Mouse (Mus musculus): ENCODE measurements around the gene Mapk8. TPM values are rescaled to one million over a fixed set of nuclear protein-coding genes. Genes with fewer than 3 reads are reported as not detected.

The Mapk8 gene
- total and polyA plus RNA-seq, 3 experiments: 6.9 to 42.2 (median 31.9) TPM

- no peak overlapping the region for H3K4me3 ChIP-seq (ENCODE audit: low read depth, low read length)
- ATAC-seq (ENCODE audit: extremely low read depth, insufficient number of reproducible peaks, low FRiP score, poor library complexity, severe bottlenecking): no peak
- H3K27me3 ChIP-seq (ENCODE audit: insufficient read depth, low read length): no peaks in the 10 kb centered on the region
- no peaks in the 10 kb centered on the region for H3K36me3 ChIP-seq (replicated peaks)
- no peaks in the 10 kb centered on the region for H3K4me1 ChIP-seq (ENCODE audit: insufficient read depth, low read depth, low read length)
- peaks cover 53% of the 10 kb centered on the region for H3K9me3 ChIP-seq (replicated peaks)
- DNase-seq (ENCODE audit: low spot score): no peak
- TF ChIP-seq TAL1 (conservative IDR thresholded peaks at IDR 0.05; ENCODE audit: low read depth, low read length) (no peak), CTCF (IDR thresholded peaks at IDR 0.05; ENCODE audit: low read depth, low read length) (no peak)
These were observed 98.8 kb downstream of the Mapk8 start for GRCm38 (mm10) chr14:33348146-33348545.

GRCm38 (mm10) chr14:33347738-33348137 is 99.2 kb downstream of the Mapk8 start:
- no peak overlapping the region for H3K4me3 ChIP-seq (ENCODE audit: low read depth, low read length)
- TF ChIP-seq POLR2AphosphoS5 (IDR thresholded peaks at IDR 0.05; ENCODE audit: insufficient replicate concordance, low read depth, low read length): no peak
- no peak for TF ChIP-seq GATA2 (IDR thresholded peaks at IDR 0.05; ENCODE audit: borderline replicate concordance, low read depth, low read length)
- no peak for TF ChIP-seq TAL1 (conservative IDR thresholded peaks at IDR 0.05; ENCODE audit: low read depth, low read length)
- no peak for TF ChIP-seq CTCF (IDR thresholded peaks at IDR 0.05; ENCODE audit: low read depth, low read length)
- TF ChIP-seq GATA1 (IDR thresholded peaks at IDR 0.05; ENCODE audit: borderline replicate concordance, low read length): no peak
- no peaks in the 10 kb centered on the region for H3K36me3 ChIP-seq (replicated peaks)
- peaks cover 55% of the 10 kb centered on the region for H3K9me3 ChIP-seq (replicated peaks)
- ATAC-seq (ENCODE audit: extremely low read depth, insufficient number of reproducible peaks, low FRiP score, poor library complexity, severe bottlenecking) (no peak), DNase-seq (ENCODE audit: low spot score) (no peak)
- H3K27me3 ChIP-seq (ENCODE audit: insufficient read depth, low read length): no peaks in the 10 kb centered on the region
- H3K4me1 ChIP-seq (ENCODE audit: insufficient read depth, low read depth, low read length): no peaks in the 10 kb centered on the region

DNA sequence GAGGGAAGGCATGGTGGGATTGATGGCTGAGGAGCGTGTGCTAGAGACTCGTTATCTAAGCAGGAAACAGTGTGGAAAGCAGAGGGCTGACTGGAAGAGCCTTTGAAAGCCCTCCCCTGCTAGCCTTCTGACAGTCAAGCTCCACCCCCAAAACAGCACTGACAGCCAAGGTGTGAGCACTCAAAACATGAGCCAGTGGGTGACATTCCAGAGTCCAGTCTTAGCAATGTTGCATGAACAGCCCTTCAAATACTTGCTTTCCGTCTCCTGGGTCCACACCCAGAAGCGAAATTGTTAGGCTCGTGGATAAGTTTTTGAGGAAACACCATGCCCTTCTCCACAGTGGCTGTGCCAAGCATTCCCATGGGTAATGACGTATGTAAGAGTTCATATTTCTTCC is 100.4 kb downstream of the Mapk8 start:
- TF ChIP-seq TAL1 (conservative IDR thresholded peaks at IDR 0.05; ENCODE audit: low read depth, low read length): no peak
- no peak for TF ChIP-seq GATA1 (IDR thresholded peaks at IDR 0.05; ENCODE audit: borderline replicate concordance, low read length)
- no peak for TF ChIP-seq POLR2AphosphoS5 (IDR thresholded peaks at IDR 0.05; ENCODE audit: insufficient replicate concordance, low read depth, low read length)
- TF ChIP-seq GATA2 (IDR thresholded peaks at IDR 0.05; ENCODE audit: borderline replicate concordance, low read depth, low read length): no peak
- no peak for TF ChIP-seq CTCF (IDR thresholded peaks at IDR 0.05; ENCODE audit: low read depth, low read length)

GRCm38 (mm10) chr14:33343131-33343725 is 103.7 kb downstream of the Mapk8 start:
- peaks cover 47% of the 10 kb centered on the region for H3K9me3 ChIP-seq (replicated peaks)
- H3K4me3 ChIP-seq (ENCODE audit: low read depth, low read length): no peak overlapping the region; the same call in 1 of the 2 replicates
- H3K36me3 ChIP-seq (replicated peaks): no peaks in the 10 kb centered on the region
- no peaks in the 10 kb centered on the region for H3K4me1 ChIP-seq (ENCODE audit: insufficient read depth, low read depth, low read length)
- H3K27me3 ChIP-seq (ENCODE audit: insufficient read depth, low read length): no peaks in the 10 kb centered on the region
- DNase-seq (ENCODE audit: low spot score): no peak
- TF ChIP-seq GATA2 (IDR thresholded peaks at IDR 0.05; ENCODE audit: borderline replicate concordance, low read depth, low read length) (no peak), POLR2AphosphoS5 (IDR thresholded peaks at IDR 0.05; ENCODE audit: insufficient replicate concordance, low read depth, low read length) (no peak), CTCF (IDR thresholded peaks at IDR 0.05; ENCODE audit: low read depth, low read length) (no peak), GATA1 (IDR thresholded peaks at IDR 0.05; ENCODE audit: borderline replicate concordance, low read length) (no peak), TAL1 (conservative IDR thresholded peaks at IDR 0.05; ENCODE audit: low read depth, low read length) (no peak)
- ATAC-seq (ENCODE audit: extremely low read depth, insufficient number of reproducible peaks, low FRiP score, poor library complexity, severe bottlenecking): no peak

More for the DNA sequence above, 100.4 kb downstream of the Mapk8 start:
- Histone ChIP-seq H3K27me3 (ENCODE audit: insufficient read depth, low read length) (no peaks in the 10 kb centered on the region), H3K9me3 (replicated peaks) (peaks cover 49% of the 10 kb centered on the region), H3K4me3 (ENCODE audit: low read depth, low read length) (no peak overlapping the region), H3K36me3 (replicated peaks) (no peaks in the 10 kb centered on the region), H3K4me1 (ENCODE audit: insufficient read depth, low read depth, low read length) (no peaks in the 10 kb centered on the region)
- DNase-seq (ENCODE audit: low spot score) (no peak), ATAC-seq (ENCODE audit: extremely low read depth, insufficient number of reproducible peaks, low FRiP score, poor library complexity, severe bottlenecking) (no peak)

DNA sequence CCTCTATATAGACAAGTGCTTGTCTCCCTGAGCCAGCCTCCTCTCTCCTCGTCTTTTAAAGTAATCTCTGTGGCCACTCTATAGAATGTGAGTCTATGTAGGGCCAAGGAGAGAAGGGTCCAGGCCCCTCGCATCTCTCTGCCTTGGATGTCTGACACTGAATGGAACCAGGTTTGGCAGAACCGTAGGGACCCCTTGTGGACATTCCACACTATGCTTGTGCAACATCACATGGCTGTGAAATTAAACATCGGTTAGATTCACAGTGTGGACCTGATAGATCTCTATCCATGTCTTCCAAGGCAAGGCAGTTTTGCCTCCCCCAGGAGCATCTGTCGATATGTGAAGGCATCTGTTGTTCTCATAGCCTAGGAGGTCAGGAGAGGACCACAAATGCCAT is 108.3 kb downstream of the Mapk8 start:
- Histone ChIP-seq H3K4me3 (ENCODE audit: low read depth, low read length) (no peak overlapping the region), H3K4me1 (ENCODE audit: insufficient read depth, low read depth, low read length) (no peaks in the 10 kb centered on the region), H3K9me3 (replicated peaks) (peaks cover 64% of the 10 kb centered on the region), H3K36me3 (replicated peaks) (no peaks in the 10 kb centered on the region), H3K27me3 (ENCODE audit: insufficient read depth, low read length) (no peaks in the 10 kb centered on the region)
- no peak for TF ChIP-seq CTCF (IDR thresholded peaks at IDR 0.05; ENCODE audit: low read depth, low read length)
- ATAC-seq (ENCODE audit: extremely low read depth, insufficient number of reproducible peaks, low FRiP score, poor library complexity, severe bottlenecking): no peak
- DNase-seq (ENCODE audit: low spot score): no peak

DNA sequence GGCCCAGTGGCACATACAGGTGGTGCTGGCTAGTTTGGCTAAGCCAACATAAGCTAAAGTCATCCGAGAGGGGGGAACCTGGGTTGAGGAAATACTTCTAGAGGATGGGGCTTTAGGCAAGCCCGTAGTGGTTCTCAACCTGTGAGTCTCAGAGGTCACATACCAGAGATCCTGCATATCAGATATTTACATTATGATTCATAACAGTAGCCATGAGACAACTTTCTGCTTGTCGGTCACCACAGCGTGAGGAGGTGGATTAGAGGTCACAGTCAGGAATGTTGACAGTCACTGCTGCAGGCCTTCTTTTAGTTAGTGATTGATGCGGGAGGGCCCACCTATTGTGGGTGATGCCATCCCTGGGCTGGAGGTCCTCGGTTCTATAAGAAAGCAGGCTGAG is 111.2 kb downstream of the Mapk8 start:
- H3K27me3 ChIP-seq (ENCODE audit: insufficient read depth, low read length): no peaks in the 10 kb centered on the region
- no peaks in the 10 kb centered on the region for H3K36me3 ChIP-seq (replicated peaks)
- no peak for TF ChIP-seq POLR2AphosphoS5 (IDR thresholded peaks at IDR 0.05; ENCODE audit: insufficient replicate concordance, low read depth, low read length)
- no peak for TF ChIP-seq GATA1 (IDR thresholded peaks at IDR 0.05; ENCODE audit: borderline replicate concordance, low read length)
- TF ChIP-seq GATA2 (IDR thresholded peaks at IDR 0.05; ENCODE audit: borderline replicate concordance, low read depth, low read length): no peak
- TF ChIP-seq CTCF (IDR thresholded peaks at IDR 0.05; ENCODE audit: low read depth, low read length): no peak
- no peak for TF ChIP-seq TAL1 (conservative IDR thresholded peaks at IDR 0.05; ENCODE audit: low read depth, low read length)
- H3K4me1 ChIP-seq (ENCODE audit: insufficient read depth, low read depth, low read length): no peaks in the 10 kb centered on the region
- peaks cover 64% of the 10 kb centered on the region for H3K9me3 ChIP-seq (replicated peaks)
- no peak for ATAC-seq (ENCODE audit: extremely low read depth, insufficient number of reproducible peaks, low FRiP score, poor library complexity, severe bottlenecking)
- no peak for DNase-seq (ENCODE audit: low spot score)
- no peak overlapping the region for H3K4me3 ChIP-seq (ENCODE audit: low read depth, low read length)

GRCm38 (mm10) chr14:33334402-33334801 is 112.6 kb downstream of the Mapk8 start:
- TF ChIP-seq GATA2 (IDR thresholded peaks at IDR 0.05; ENCODE audit: borderline replicate concordance, low read depth, low read length) (no peak), CTCF (IDR thresholded peaks at IDR 0.05; ENCODE audit: low read depth, low read length) (no peak), TAL1 (conservative IDR thresholded peaks at IDR 0.05; ENCODE audit: low read depth, low read length) (no peak)
- Histone ChIP-seq H3K36me3 (replicated peaks) (no peaks in the 10 kb centered on the region), H3K9me3 (replicated peaks) (peaks cover 73% of the 10 kb centered on the region), H3K4me1 (ENCODE audit: insufficient read depth, low read depth, low read length) (no peaks in the 10 kb centered on the region), H3K27me3 (ENCODE audit: insufficient read depth, low read length) (no peaks in the 10 kb centered on the region), H3K4me3 (ENCODE audit: low read depth, low read length) (no peak overlapping the region)
- DNase-seq (ENCODE audit: low spot score) (no peak), ATAC-seq (ENCODE audit: extremely low read depth, insufficient number of reproducible peaks, low FRiP score, poor library complexity, severe bottlenecking) (no peak)

Data from G1E (cell line).